Mouse (Mus musculus) MEL (cell line): ENCODE results near the gene Dynlt1c.
"Not testable (repeated sequence)": the region's sequence is repeated elsewhere in the genome, so short reads cannot be mapped to it uniquely, and the experiment has no call there.

ENCODE experiments used
- CTCF ChIP-seq, 3 experiments: IDR thresholded peaks in 2 of 3; conservative IDR thresholded peaks in 1 of 3; 2 replicates each; pipeline ENCODE4 v1.5.1; 2011 to 2012; ENCODE audit warnings: low read length in 3 of 3, low read depth in 2 of 3, mild to moderate bottlenecking in 2 of 3, improper control_type of control experiment in 1 of 3, inconsistent platforms in 1 of 3, mixed read lengths in 1 of 3, moderate library complexity in 1 of 3; ENCODE audit not compliant: control insufficient read depth in 1 of 3, insufficient read depth in 1 of 3, poor library complexity in 1 of 3, severe bottlenecking in 1 of 3
- E2F4 ChIP-seq: IDR thresholded peaks from 2 replicates; pipeline ENCODE4 v1.6.1; 2011; ENCODE audit warnings: low read depth, low read length, improper control_type of control experiment, borderline replicate concordance
- SMC3 ChIP-seq: IDR thresholded peaks from 2 replicates; pipeline ENCODE4 v1.6.1; 2011; ENCODE audit warnings: low read depth, low read length, improper control_type of control experiment

GRCm38 (mm10) chr17:6624926-6625558, 23.6 kb downstream of the Dynlt1c start:
- not testable (repeated sequence) for TF ChIP-seq SMC3; CTCF (IDR thresholded peaks at IDR 0.05 in 2 of 3, conservative IDR thresholded peaks at IDR 0.05 in 1 of 3; ENCODE audit: control insufficient read depth in 1 of 3, insufficient read depth in 1 of 3, low read depth in 2 of 3, low read length in 3 of 3, poor library complexity in 1 of 3, severe bottlenecking in 1 of 3); E2F4
